Mouse (Mus musculus): ENCODE measurements at regions not wholly inside any gene's neighbourhood (a gene's known extent, or its start where the extent isn't known, plus 50 kb on each side); places are given as distances from the start of the nearest gene placed in this dataset.
A peak's percentile ranks its signal among the peaks of the same experiment; 100 is the strongest.

DNA sequence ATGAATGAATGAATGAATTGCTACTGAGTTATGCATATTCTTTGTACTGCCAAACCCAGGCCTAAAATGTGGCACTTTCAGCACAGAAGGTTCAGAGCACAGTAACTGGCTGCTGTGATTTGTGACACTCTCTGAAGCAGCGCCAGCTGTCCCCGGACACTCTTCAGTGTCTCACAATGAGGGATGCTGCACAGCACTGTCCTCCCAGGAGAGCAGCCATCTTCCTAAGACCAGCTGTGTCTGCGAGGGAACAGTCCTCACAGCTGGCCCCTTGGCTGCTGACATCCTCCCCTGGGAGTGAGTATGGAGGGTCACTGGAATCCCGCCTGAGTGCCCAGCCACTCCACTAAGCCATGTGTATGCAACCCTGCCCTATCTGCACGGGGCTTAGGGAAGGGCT lies 265.9 kb upstream of the Zfp637 start:
- no peak for DNase-seq

DNA sequence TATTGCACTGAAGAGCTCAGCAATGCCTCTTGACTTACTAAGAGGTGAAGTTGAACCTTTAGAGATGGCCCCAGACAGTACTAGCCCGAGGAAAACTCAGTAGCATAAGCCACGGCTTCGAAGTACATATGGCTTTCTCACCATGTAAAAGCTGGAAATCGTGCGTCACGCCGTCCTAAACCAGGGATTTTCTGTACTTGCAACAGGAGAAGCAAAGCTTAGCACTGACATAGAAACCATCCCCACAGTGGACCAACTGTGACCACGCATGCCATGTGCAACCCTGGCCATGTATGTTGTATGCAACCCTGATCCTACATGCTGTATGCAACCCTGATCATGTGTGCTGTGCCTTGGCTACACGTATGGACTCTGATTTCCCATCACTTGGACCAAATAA lies 265.0 kb upstream of the Zfp637 start:
- DNase-seq = no peak

DNA sequence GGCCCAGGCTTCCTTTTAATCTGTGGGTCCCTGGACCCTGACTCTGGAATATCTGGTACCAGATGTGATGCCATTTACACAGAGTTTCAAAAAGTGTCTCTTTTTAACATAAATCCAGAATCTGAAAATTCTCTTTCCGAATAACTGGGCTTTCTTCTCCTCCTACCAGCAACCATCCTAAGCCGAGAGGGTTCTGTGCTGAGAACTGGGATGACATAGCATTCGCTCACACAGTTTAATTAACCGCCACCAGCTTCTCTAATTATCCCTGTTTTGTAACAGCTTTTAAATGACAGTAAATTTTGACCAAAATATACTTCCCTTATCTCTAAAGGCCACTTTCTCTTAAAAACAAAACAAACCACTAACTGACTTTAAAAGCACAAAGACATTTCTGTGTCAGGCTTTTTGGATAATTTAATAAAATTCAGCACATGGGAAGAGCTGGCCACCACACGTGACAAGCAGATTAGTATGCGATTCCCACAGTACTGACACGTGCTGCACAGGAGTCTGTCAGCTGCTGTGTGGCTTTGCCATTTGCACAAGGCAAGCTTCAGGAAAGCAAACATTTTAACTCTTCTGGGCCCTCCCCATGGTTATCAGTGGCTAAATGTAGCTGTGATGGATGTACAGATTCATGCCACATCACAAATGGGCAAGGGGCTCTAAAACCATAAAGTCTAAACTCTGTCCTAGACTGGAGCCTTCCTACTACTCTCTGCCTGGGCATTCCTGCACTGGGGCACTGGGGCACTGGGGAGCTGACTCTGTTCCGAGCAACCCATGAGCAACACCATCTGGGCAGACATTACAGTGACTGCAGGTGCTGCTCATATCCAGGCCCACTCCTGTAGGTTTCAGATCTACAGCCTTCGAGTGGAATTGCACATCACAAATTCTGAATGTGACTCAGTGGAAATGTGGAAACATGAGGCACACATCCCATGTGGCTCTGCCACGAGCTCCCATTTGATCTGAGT lies 263.1 kb upstream of the Zfp637 start:
- no peak for DNase-seq

DNA sequence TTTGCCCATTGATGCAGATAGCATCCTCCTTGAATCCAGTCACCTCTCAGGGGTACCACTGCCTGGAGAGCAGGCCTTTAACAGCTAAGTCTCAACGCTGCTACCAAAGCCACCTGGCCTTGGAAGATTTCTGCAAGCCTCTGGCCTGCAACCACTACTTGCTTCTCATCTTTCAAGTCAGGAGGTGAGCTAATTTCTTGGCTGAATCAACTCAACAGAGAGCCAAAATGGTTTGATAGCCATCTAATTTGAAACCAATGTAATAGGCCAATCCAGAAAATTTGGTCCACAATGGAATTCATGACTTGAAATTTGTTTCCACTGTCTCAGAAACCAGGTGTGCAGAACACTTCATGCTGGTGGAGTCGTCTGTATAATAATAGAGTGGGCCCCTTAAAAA lies 260.0 kb upstream of the Zfp637 start:
- DNase-seq = no peak

DNA sequence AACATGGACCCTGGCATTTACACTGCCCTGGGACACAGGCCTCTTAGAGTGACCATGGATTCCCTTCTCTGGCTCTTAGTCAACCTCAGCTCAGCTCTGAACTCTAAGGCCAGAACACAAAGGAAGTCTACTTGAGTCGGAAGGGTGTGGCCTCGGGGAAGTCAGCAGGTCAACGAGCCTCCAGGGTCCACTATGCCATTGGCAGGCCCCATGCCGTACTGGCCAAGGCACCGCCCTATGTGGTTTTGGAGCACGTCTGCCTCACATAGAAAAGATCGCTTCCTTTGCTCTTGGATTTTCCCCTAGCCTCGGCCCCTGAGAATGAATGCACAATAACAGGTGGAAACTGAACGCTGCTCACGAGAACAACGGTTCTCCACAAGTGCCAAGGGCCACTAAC lies 257.9 kb upstream of the Zfp637 start:
- DNase-seq = peak in 1 of 2 experiments; percentile 9

DNA sequence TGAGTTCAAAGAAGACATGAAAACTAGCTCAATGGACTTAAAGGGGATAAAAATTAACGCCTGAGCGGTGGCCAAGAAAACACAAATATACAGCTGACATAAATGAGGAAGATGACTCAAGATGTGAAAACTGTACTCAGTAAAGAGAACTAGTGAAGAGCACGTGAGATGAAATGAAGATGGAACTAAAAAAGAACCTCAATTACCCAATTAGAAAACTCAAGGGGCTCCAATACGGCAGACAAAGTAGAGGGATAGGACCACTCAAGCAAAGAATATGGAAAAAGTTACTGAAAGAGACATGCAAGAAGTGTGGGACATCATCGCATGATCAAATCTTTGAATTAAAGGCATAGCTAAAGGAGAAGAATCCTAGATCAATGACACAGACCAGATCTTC lies 256.4 kb upstream of the Zfp637 start:
- no peak for DNase-seq

DNA sequence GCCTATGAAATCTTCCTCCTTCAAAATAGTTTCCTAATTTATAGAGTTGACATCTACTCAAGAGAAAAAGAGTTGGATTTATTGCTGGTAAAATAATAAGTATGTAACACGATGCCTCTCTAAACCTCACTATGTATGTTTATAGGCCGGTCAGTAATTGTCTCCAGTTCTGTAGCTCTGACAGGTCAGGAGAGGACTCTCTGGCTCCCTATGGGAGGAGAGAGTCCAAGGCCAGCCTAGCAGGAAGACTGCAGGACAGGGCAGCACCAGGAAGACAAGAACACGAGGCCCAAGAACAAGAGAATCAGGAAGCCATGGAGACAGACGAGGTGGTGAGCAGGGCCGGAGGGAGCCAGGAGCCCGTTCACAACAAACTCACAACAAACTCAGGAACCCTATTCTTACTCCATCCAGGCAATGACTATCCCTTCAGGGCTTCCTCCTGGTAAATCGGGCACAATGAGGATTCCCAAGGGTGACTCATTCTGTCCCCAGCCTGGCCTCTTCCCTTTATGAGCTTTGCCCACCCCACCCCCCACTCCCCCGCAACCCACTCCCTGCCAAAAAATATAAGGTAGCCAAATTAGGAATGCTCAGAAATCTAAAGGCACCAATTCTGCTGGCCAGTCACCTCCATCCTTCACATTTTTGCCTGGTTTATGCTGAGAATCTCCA lies 244.7 kb upstream of the Zfp637 start:
- no peak for DNase-seq

DNA sequence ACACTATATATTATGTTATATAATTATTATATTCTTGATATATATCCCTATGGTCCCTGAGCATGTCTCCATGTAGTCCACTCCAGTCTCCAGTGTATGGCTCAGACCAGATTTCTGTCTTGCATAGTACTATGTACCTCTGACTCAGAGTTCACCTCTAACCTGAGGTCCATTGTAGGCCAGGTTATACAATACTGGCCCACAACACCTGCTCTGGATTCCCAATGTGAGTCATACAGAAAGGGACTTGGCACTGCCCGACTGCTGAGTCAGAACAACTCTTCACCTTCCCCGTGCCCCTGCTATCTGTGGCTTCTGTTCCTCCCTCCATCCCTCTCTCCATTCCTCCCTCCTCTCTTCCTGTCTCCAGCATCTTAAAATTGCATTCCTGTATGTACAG lies 236.1 kb upstream of the Zfp637 start:
- DNase-seq = no peak

DNA sequence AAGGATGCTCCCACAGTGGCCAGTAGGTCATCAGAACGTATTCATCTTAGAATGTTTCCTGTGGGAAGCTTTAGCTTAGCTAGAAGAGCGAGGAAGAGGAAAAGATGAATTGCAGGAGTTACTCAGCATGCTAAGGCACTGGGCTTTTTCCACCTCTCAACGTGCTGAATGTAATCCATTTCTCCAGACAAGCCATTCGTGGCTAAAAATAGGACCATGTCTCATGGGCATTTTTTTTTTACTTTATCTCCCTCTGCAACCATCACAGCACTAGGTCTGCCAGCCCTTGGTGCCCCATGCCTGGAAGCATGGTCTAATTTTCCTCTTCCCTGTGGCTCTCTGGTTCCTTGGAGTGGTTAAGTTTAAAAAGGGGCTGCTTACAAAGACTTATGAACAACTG lies 235.3 kb upstream of the Zfp637 start:
- no peak for DNase-seq

DNA sequence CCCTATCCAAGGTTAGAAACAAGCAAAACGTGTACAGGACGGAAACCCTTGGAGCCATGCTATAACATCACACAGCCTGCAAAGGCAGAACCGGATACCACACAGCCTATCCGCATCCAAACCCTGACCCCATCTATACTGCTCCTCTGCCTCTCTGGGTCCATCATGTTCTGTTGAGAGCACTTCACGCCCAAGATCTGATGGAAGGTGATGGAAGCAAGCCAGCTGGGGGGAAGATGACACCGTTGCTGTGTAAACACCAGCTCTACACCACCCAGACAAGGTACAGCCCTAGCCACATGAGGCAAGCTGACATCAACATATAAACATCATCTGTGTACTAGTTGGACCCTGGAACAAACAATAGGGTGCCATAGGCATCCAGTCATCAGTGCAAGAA lies 234.8 kb upstream of the Zfp637 start:
- no peak for DNase-seq

DNA sequence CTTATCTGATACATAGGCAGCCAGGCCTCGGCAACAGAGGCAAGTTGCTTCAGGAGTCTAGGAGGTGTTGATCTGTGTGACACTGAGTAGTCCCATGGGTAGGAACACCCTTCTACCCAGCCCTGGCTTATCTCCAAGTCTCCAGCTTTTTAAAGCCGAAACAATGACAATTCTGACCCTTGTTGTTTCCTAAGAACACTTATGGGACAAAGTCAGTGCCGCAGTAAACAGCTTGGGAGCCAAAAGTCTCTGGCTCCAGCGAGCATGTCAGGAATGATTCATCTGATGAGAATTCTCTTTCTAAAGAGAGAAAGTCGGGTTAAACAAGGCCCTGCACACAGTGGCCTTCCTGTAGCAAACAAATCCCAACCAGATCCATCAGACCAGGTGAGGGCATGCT lies 234.0 kb upstream of the Zfp637 start:
- DNase-seq = no peak

DNA sequence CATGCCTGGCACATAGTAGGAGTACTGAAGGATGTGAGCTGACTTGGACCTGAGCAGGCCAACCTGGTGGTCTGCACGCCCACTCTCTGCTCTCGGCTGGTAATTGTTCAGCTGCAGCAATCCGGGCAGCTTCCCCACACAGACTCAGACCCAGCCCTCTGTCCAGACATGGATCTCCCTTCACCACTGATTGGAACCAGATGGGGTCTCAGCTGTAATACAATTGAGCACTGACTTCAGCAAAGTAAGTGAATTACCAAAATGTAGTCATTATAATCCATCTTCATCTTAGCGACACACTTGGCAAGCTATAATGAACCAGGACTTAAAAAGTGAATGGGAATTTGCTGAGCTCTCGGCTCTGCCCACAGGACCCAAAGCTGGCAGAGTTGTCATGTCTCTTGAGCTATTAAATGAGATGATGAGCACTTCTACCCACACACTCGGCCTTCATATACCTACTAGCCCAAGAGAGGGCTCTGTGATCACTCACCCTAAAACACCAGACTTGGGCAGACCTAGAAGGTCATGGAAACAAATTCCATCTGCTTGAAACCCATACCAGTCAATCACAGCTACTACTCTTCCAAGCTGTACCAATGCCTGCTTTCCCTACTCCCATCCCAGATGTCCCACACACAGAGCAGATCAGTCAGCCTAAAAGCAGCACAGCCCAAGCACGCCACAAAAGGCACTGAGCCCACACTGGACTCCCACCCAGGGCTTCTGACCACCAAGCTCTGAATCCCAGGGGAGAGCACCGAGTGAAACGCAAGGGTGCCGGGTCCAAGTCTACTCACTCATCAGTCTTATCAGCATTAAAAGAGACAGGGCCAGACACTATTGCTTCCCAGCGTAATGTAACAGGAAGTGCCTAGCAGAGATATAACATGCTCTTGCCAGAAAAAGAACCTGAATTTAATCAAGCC lies 231.2 kb upstream of the Zfp637 start:
- no peak for DNase-seq

DNA sequence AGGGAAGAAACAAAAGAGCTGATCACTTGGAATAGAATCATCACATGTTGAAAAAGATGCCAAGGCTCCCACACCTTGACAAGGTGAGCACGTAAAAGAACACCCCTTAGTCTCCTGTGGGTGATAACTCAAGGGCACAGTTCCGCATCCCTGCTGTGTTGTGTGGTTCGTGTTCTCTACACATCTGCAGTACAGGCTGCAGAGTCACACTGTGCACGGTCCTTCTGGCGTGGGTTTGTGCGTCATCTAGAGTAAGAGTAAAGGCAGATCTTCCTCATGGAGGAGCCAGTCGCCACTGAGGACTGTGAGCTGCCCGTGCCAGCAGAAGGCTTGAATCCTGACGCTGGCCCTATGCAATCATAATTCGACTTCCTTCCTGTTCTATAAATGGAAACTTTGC lies 229.7 kb upstream of the Zfp637 start:
- no peak for DNase-seq

DNA sequence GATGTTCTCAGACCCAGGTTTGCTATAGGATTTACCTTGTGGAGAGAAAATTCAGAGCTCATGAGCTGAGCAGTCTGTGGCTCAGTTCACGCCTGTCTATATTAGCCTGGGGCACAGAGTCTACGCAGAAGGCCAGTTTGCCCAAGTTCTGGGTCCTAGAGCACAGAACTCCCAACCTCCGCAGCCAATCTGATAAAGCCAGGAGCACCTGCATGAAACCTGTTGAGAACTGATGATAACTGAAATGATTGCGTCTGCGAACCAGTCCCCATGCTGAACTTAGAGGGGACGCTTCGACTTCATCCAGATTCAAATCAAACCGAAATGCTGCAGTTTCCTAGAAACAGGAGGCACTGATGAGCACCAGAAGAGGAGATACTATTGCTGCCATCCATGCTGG lies 229.0 kb upstream of the Zfp637 start:
- no peak for DNase-seq

DNA sequence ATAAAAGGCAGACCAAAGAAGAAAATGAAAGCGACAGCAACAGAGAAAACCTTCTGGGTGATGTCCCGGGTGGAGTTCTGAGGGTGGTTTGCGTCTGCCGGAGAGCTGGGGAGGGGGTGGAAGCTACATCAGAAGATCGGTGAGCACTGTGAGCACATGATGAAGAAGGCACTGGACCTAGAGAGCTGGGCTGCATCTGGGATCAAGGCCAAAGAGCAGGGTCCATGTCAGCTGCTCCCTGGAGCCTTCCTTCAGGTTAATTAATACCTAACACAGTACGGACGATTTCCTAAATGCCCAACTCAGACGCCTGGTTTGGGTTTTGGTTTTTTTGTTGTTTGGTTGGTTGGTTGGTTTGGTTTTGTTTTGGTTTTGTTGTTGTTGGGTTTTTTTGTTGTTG lies 228.6 kb upstream of the Zfp637 start:
- no peak for DNase-seq

DNA sequence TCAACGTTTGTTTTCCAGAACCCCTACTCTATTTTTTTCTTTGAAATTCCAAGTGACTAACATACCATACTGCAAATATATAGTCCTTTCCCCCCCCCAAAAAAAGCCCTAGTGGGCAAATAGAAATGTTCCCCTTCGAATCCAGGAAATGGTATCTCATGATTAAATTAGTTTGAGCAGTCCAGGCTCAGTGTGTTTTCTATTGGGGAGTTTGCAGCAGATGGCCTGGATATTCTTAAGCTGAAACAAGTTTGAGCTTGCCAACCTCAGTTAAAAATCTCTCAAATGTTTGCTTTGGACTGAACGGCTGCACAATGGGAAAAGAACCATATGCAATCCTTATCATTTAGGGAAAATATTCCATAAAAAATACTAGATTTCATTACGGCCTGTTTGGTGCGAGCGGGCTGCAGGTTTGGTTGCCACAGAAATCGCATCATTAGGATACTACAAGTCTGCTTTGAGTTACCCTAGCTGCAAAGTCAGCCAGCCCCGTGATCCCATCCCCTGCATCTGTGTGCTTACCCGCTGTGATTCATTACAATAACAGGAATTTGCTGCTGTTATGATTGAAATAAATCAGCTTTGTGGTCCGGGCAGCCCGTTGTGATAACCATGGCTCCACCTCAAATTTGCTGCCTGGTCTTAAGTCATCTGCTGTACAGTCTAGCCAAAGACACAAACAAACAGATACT lies 227.2 kb upstream of the Zfp637 start:
- DNase-seq = no peak

DNA sequence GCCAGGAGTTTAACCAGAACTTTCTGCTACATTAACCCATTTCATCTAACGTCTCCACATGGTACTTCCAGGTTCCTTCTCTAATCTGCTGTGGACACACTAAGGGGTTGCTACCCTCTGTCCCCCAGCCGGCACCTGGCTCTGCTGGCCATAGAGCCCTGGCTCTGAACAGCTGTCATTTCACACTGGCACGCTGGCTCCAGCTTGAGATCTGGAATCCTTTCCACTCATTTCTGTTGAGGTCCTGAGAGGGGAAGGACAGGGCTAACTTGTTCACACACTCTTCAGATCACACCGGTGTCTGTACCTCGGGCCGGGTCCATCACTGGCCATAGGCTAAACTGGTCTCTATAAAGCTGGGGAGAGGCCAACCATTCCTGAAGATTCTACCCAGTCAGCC lies 226.6 kb upstream of the Zfp637 start:
- no peak for DNase-seq

DNA sequence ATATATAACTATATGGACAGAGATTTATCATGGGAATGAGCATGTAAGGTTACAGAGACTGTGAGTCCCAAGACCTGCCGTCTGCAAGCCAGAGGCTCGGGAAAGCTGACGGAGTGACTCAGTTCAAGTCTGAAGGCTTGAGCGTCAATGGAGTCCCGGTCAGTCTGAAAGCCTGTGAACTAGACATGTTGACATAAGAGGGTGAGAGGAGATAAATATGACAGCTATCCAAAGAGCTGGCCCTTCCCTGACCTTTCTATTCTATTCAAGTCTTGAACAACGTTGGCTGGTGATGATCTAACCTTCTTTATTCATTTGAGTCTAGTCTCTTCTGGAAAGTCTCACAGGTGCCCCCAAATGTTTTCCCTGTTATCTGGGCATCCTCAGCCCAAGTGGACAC lies 223.8 kb upstream of the Zfp637 start:
- no peak for DNase-seq

DNA sequence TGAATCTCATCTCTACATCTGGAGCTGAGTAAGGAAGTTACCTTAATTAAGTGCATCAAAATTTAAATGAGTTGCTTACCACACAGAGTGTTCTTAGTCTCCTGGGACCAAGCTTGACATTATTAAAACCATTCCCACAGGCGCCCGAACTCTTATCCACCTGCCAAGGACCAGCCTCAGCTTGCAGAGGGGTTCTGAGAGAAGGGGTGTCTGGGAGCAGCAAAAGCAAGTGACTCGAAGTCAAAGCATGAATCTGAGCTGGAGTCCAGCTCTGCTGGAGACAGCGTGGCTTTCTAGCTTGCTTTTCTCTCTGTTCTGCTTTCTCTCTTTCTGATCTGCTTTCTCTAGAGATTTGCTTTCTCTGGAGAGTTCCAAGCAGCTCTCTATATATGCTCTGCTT lies 223.0 kb upstream of the Zfp637 start:
- DNase-seq = no peak

DNA sequence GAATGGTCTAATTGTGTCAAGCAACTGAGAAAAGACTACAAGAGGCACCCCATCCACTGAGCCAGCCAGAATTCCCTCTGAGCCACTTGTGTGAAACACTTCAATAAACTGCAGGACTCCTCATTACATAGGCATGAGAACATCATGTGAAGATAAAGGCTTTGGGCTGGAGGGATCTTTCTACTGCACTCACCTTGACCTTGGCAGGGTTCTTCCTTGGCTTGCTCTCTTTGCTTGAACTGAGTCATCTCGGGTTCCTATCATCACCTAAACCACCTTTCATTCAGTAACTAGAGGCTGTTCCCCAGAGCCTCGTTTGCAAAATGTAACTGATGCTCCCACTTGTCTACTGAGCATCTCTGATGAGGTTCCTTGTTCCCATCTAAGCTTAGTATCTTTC lies 221.4 kb upstream of the Zfp637 start:
- DNase-seq = no peak

DNA sequence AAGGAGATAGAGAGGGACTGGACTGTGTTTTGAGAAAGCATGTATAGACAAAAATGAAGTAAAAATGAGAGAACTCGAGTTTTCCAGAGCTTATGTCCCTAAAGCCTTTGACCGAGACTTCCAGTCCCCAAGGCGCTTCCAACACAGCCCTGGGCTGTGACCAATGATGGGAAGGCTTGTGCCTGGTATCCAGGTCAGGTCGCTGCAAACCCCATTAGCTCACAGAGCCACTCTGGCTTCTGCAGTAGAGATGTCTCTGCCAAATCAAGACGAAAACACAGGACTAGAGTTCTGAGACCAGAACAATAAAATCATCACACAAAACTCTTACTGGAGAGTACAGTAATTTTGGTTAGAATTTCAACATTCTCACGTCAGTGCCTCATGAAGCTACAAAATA lies 218.5 kb upstream of the Zfp637 start:
- no peak for DNase-seq

DNA sequence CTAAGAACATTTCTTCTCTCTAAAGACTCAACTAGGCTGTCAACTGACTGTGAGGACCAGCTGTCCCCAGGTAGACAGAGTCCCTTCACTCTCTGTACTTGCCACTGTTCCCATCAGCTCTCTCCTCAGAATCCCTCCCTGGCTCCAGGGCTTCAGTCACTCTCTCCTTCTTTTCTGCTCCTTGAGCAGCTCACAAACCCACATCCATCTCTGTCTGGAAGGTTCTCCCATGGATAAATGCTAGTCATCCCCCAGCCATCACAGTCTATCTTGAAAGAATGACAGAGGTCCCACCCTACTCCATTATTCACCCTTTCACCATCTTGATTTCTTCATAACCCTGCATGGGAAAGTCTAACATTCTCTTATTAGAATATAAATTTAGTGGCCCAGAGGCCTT lies 218.0 kb upstream of the Zfp637 start:
- no peak for DNase-seq

DNA sequence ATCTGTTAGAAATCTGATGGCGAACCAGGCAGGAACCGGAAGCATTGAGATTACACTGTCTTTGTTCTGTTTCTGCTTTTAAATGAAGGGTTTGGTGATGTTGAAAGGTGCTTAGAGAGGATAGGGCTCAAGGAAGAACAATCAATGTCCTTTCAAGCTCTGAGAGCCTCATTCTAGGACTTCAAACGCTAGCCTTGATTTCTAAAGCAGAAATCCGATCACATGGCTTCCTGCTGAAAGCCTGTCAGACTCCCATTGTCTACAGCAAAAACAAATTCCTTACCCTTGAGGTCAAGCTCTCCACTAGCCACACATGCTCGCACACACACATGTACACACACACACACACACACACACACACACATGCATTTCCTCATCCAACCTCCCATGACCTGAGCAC lies 215.3 kb upstream of the Zfp637 start:
- no peak for DNase-seq
